Mouse (Mus musculus) gastrocnemius, postnatal 10 days (tissue): ENCODE measurements at regions not wholly inside any gene's neighbourhood (a gene's known extent, or its start where the extent isn't known, plus 50 kb on each side); places are given as distances from the start of the nearest gene placed in this dataset.

Experiments
- DNase-seq: peaks from one replicate; pipeline ENCODE4 v3.0.0; 2021; ENCODE audit warnings: mixed read lengths

DNA sequence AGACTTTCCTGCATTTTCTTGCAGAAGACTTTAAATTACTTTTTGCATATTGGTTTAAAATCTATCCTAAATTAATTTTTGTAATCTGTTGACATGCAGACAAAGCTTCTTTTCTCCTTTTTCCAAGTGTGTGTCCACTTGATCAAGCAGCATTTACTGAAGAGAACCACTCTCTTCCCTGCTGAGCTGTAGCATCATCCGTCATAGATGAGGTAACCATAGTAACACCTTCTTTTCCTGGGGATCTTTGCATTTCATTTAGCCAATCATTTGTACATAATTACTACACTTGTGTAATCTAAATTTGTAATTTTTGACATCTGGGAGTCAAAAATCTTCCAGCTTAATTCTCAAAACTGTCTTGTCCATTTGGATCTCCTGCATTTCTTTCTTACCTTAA, 53.2 kb upstream of the Dnajc1 start:
- DNase-seq: no peak
